Mouse (Mus musculus): ENCODE data around the gene Mrps11. TPM values are rescaled to one million over a fixed set of nuclear protein-coding genes. Genes with fewer than 3 reads are reported as not detected.

Gene Mrps11
- polyA plus RNA-seq, 1 experiment from 2014 or later, result 72.6 TPM

DNA sequence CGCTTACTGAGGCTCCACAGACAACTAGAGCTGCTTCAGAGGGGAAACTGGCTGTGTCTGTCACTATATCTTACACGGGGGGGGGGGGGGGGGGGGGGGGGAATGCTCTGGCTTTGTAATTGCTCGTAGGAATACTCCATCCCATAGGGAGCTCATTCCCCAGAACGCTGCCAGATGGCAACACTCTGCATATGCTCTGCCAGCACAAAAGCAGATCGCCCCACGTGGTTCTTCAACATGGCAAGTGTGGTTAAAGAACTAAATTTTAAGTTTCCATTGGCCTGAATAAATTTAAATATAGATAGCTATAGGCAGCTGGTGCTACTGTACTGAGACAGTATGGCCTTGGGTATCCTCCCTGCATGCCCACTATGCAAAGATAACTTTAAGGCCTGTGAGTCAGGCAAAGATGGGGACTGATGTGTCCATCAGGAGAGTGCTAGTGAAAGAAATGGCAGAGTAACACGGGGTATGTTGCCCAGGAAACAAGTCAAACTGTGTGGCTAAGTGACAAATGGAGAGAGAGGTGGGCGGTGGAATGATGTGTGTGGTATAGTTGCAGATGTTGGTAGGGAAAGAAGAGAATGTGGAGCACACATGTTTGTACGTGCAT is 15.0 kb downstream of the Mrps11 start:
- no peak overlapping the region for H3K4me2 ChIP-seq
- H3K27me3 ChIP-seq, result no peaks in the 10 kb centered on the region
- H3K4me1 ChIP-seq, result peaks cover 12% of the 10 kb centered on the region; the same call in 1 of the 2 replicates
- no peaks in the 10 kb centered on the region for H3K9me3 ChIP-seq
- no peak overlapping the region for H3K9ac ChIP-seq
- H3K4me3 ChIP-seq (replicated peaks), result no peak overlapping the region
- no peak overlapping the region for H3K27ac ChIP-seq
- WGBS, result 48% methylated on average over 9 of the region's 9 CpGs
- H3K36me3 ChIP-seq (replicated peaks), result peaks cover 11% of the 10 kb centered on the region
- peak; percentile 57 for ATAC-seq (ENCODE audit: low FRiP score)

DNA sequence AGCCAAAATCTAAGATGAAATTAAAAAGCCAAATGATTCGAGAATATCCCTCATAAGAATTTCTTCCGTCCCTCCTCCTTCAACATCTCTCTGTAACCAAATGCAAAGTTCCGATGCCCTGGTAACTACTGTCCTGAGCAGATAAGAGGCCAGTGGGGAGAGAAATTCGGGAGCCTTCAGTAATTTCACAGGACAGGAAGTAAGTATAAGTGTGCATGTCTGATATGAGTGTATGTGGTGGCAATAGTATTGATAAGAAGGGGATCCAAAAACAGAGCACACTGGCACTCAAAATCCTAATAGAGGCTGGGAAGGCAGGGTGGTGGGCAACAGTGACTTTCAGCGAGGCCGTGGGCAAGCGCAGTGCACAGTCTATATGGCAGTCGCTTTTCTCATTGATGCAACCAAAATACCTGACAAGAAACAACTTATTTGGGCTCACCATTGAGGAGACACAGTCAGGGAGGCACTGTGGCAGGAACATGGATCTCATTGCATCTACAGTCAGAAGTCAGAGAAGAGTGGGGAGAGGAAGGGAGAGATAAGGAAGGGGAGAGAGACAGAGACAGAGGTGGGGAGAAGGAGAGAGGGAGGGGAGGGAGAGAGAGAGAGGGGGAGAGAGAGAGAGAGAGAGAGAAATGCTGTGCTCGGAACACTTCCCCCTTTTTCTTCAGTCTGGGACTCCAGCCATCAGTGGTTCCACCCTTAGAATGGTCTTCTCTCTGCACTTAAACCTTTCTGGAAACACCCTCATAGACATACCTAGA is 17.0 kb downstream of the Mrps11 start:
- 83% methylated on average over 9 of the region's 9 CpGs for WGBS
- Histone ChIP-seq H3K4me2 (no peak overlapping the region), H3K4me3 (replicated peaks) (no peak overlapping the region), H3K4me1 (peaks cover 12% of the 10 kb centered on the region; the same call in 1 of the 2 replicates), H3K9me3 (no peaks in the 10 kb centered on the region), H3K36me3 (replicated peaks) (0 out of 2 replicates have a peak, but pooled peaks cover 2% of the 10 kb centered on the region), H3K27me3 (no peaks in the 10 kb centered on the region), H3K27ac (no peak overlapping the region), H3K9ac (no peak overlapping the region)
- ATAC-seq (ENCODE audit: low FRiP score), result no peak

- H3K4me1 ChIP-seq, result peaks cover under 1% of the 10 kb centered on the region; the same call in 1 of the 2 replicates
- WGBS, result 83% methylated on average over 3 of the region's 3 CpGs
- no peak overlapping the region for H3K27ac ChIP-seq
- no peaks in the 10 kb centered on the region for H3K9me3 ChIP-seq
- no peak overlapping the region for H3K9ac ChIP-seq
- H3K4me2 ChIP-seq, result no peak overlapping the region
- no peak overlapping the region for H3K4me3 ChIP-seq (replicated peaks)
- H3K36me3 ChIP-seq (replicated peaks), result no peaks in the 10 kb centered on the region
- no peaks in the 10 kb centered on the region for H3K27me3 ChIP-seq
- ATAC-seq (ENCODE audit: low FRiP score), result no peak
These were observed 20.9 kb downstream of the Mrps11 start for GRCm38 (mm10) chr7:78803841-78804240.

GRCm38 (mm10) chr7:78807192-78807591 is 24.3 kb downstream of the Mrps11 start:
- H3K27me3 ChIP-seq, result no peaks in the 10 kb centered on the region
- no peak for ATAC-seq (ENCODE audit: low FRiP score)
- WGBS, result 89% methylated on average over 4 of the region's 4 CpGs
- no peaks in the 10 kb centered on the region for H3K36me3 ChIP-seq (replicated peaks)
- no peak overlapping the region for H3K4me3 ChIP-seq (replicated peaks)
- no peak overlapping the region for H3K4me2 ChIP-seq
- no peak overlapping the region for H3K9ac ChIP-seq
- no peaks in the 10 kb centered on the region for H3K4me1 ChIP-seq
- H3K9me3 ChIP-seq, result no peaks in the 10 kb centered on the region
- no peak overlapping the region for H3K27ac ChIP-seq

GRCm38 (mm10) chr7:78813791-78814190 is 30.9 kb downstream of the Mrps11 start:
- H3K9ac ChIP-seq, result no peak overlapping the region
- ATAC-seq (ENCODE audit: low FRiP score), result no peak
- H3K4me2 ChIP-seq, result no peak overlapping the region
- H3K27me3 ChIP-seq, result no peaks in the 10 kb centered on the region
- no peak overlapping the region for H3K4me3 ChIP-seq (replicated peaks)
- no peak overlapping the region for H3K27ac ChIP-seq
- peaks cover 5% of the 10 kb centered on the region; the same call in 1 of the 2 replicates for H3K4me1 ChIP-seq
- 89% methylated on average over 6 of the region's 6 CpGs for WGBS
- H3K9me3 ChIP-seq, result no peaks in the 10 kb centered on the region
- no peaks in the 10 kb centered on the region for H3K36me3 ChIP-seq (replicated peaks)

GRCm38 (mm10) chr7:78814766-78815165 is 31.8 kb downstream of the Mrps11 start:
- no peak overlapping the region for H3K9ac ChIP-seq

DNA sequence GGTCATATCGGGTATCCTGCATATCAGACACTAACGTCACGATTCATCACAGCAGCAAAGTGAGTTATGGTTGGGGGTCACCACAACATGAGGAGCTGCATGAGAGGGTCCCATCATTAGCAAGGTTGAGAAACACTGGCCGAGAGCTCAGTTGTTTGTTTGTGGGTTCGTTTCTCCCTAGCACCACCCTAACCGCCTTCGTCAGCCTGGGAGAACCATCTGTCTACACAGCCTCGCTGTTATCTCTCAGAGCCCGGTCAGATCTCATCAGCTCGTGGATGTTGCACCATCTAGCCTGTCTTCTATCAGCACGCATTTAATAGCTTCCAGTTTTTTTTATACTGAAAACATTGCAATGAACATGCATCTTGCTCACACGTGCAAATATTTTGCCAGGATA is 35.4 kb downstream of the Mrps11 start:
- Histone ChIP-seq H3K36me3 (replicated peaks) (peaks cover 6% of the 10 kb centered on the region), H3K9me3 (no peaks in the 10 kb centered on the region), H3K4me2 (no peak overlapping the region), H3K4me1 (peaks cover 5% of the 10 kb centered on the region; the same call in 1 of the 2 replicates), H3K9ac (no peak overlapping the region), H3K4me3 (replicated peaks) (no peak overlapping the region), H3K27me3 (no peaks in the 10 kb centered on the region), H3K27ac (no peak overlapping the region)
- WGBS, result 88% methylated on average over 12 of the region's 12 CpGs
- ATAC-seq (ENCODE audit: low FRiP score), result no peak

More at GRCm38 (mm10) chr7:78814766-78815165, 31.8 kb downstream of the Mrps11 start:
- H3K27me3 ChIP-seq, result no peaks in the 10 kb centered on the region
- ATAC-seq (ENCODE audit: low FRiP score), result peak; percentile 58; the same call in 1 of the 2 replicates
- H3K27ac ChIP-seq, result peak overlapping the region; percentile 5; the same call in 1 of the 2 replicates
- H3K4me3 ChIP-seq (replicated peaks), result no peak overlapping the region
- no peaks in the 10 kb centered on the region for H3K36me3 ChIP-seq (replicated peaks)
- H3K4me1 ChIP-seq, result peaks cover 5% of the 10 kb centered on the region; the same call in 1 of the 2 replicates
- no peak overlapping the region for H3K4me2 ChIP-seq
- H3K9me3 ChIP-seq, result no peaks in the 10 kb centered on the region

DNA sequence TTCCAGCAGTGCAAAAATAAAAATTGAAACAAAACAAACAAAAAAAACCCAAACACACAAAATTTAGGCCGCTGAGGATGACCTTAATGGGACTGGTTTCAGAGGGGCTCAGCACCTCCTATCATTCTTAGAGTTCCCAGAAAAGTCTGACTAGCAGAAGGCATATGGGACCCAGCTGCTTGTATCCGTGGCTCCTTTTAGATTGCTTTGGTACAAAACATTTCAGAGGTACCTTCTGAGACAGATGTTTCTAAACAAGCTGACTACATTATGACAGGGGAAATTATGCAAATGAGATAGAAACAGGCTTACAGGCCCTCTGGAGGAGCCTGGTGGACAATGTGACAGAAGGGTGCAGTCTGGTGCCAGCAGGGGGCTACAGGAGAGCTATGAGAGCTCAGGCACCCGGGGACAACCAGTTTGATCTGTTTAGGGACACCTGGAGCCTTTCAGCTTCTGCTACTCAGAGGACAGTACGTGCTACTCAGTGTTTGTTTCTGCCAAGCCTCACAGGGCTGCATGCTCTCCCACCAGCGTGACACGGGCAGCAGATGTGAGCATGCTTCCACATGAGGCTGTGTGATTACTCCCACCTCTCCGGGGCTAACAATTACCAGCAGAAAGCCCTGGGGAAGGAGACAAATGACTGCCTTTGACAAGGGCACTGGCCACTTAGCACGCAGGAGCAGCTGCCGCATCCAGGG is 43.9 kb downstream of the Mrps11 start:
- H3K36me3 ChIP-seq (replicated peaks), result peaks cover 24% of the 10 kb centered on the region
- 62% methylated on average over 9 of the region's 9 CpGs for WGBS
- peak overlapping the region; percentile 54 for H3K27ac ChIP-seq
- no peak overlapping the region for H3K4me2 ChIP-seq
- H3K9me3 ChIP-seq, result no peaks in the 10 kb centered on the region
- H3K27me3 ChIP-seq, result no peaks in the 10 kb centered on the region
- ATAC-seq (ENCODE audit: low FRiP score), result peak; percentile 87
- no peak overlapping the region for H3K4me3 ChIP-seq (replicated peaks)
- no peaks in the 10 kb centered on the region for H3K4me1 ChIP-seq
- no peak overlapping the region for H3K9ac ChIP-seq

DNA sequence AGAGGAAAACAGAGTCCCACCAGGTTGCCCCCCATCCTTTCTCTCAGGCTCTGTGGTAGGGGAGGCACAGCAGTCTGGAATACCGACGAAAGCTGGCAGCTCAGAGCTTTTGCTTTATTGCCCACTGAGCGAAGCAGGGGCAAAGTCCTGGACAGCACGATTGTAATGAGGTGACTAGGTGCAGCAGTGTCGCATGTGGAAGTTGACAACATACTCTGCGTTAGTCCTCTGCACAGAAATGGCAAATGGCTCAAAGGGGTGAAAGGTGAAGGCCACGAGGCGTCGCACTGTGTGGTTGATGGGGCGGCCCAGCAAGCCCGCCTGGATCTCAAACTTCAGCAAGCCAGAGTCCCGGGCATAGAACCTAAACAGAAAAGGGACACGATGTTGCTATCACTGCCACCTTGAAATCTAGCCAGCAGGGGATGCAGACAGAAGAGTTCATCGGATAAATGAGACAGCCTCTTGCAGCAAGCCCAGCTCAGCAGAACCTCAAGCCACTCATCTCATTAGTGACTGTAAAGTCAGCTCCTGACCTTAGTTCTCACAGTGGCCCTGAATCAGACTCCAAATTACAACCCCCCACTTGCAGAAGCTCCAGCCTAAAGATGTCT is 44.9 kb downstream of the Mrps11 start:
- 92% methylated on average over 14 of the region's 14 CpGs for WGBS
- Histone ChIP-seq H3K27ac (peak overlapping the region; percentile 54; the same call in 1 of the 2 replicates), H3K4me1 (no peaks in the 10 kb centered on the region), H3K9ac (no peak overlapping the region), H3K9me3 (no peaks in the 10 kb centered on the region), H3K36me3 (replicated peaks) (peaks cover 24% of the 10 kb centered on the region), H3K4me3 (replicated peaks) (no peak overlapping the region), H3K4me2 (no peak overlapping the region), H3K27me3 (no peaks in the 10 kb centered on the region)
- no peak for ATAC-seq (ENCODE audit: low FRiP score)

GRCm38 (mm10) chr7:78835656-78836055 is 52.7 kb downstream of the Mrps11 start:
- 89% methylated on average over 4 of the region's 4 CpGs for WGBS
- Histone ChIP-seq H3K27me3 (no peaks in the 10 kb centered on the region), H3K9me3 (no peaks in the 10 kb centered on the region), H3K4me1 (no peaks in the 10 kb centered on the region), H3K27ac (no peak overlapping the region), H3K4me2 (no peak overlapping the region), H3K9ac (no peak overlapping the region), H3K4me3 (replicated peaks) (no peak overlapping the region), H3K36me3 (replicated peaks) (peaks cover 45% of the 10 kb centered on the region)
- no peak for ATAC-seq (ENCODE audit: low FRiP score)

- Histone ChIP-seq H3K36me3 (replicated peaks) (peaks cover 51% of the 10 kb centered on the region), H3K9me3 (no peaks in the 10 kb centered on the region), H3K4me3 (replicated peaks) (no peak overlapping the region), H3K9ac (no peak overlapping the region), H3K4me1 (no peaks in the 10 kb centered on the region), H3K27ac (no peak overlapping the region), H3K27me3 (no peaks in the 10 kb centered on the region), H3K4me2 (no peak overlapping the region)
- no peak for ATAC-seq (ENCODE audit: low FRiP score)
- WGBS, result 81% methylated on average over 4 of the region's 4 CpGs
These were observed 54.3 kb downstream of the Mrps11 start for GRCm38 (mm10) chr7:78837250-78837649.

DNA sequence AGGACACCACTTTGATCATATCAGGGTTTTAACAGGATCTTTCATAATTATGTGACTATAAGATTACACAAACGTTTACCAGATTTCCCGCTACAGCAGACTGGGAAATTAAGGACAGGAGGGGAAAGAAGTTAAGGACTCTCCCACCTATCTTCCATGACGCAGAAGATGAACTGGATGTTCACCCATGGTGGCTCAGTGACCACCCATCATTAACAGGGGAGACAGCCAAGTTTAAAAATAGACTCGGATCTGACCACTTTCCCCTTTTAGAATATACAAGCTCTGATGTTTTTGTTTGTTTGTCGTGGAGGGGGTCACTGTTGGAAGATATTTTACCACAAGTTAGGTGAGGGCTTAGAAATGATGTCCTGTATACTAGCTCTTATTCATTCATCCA is 58.7 kb downstream of the Mrps11 start:
- no peaks in the 10 kb centered on the region for H3K27me3 ChIP-seq
- WGBS, result 92% methylated on average over 5 of the region's 5 CpGs
- no peak overlapping the region for H3K9ac ChIP-seq
- H3K9me3 ChIP-seq, result no peaks in the 10 kb centered on the region
- no peak overlapping the region for H3K4me3 ChIP-seq (replicated peaks)
- no peak for ATAC-seq (ENCODE audit: low FRiP score)
- H3K4me1 ChIP-seq, result peaks cover 13% of the 10 kb centered on the region
- H3K36me3 ChIP-seq (replicated peaks), result peaks cover 49% of the 10 kb centered on the region
- no peak overlapping the region for H3K4me2 ChIP-seq
- no peak overlapping the region for H3K27ac ChIP-seq
